8 mouse cellular contexts compared by ENCODE assay signal in genomic region chr15:78258246-78258865, GRCm38 (mm10). TPM values are rescaled to one million over a fixed set of nuclear protein-coding genes. Genes with fewer than 3 reads are reported as not detected.
DNase-seq lines count a peak whose midpoint lies in the region; ATAC-seq and TF ChIP-seq lines count a peak whose summit lies in the region.
"Had no signal": no experiment of that assay in that cellular context is flagged by ENCODE, and none has a peak within 500 bp of the region (broad histone marks: within the 10 kb centered on the region; RNA-seq: fewer than 3 reads in every experiment).

No protein-coding gene starts in this region.

- no peak overlapping the region for H3K9ac ChIP-seq in CH12.LX (ENCODE audit: insufficient read depth, low read depth)
- no peak overlapping the region for H3K9ac ChIP-seq in heart, embryonic 14.5 days (ENCODE audit: low read length)
- H3K9ac ChIP-seq in lung, embryonic 16.5 days (ENCODE audit: low read length), result no peak overlapping the region
- H3K9ac ChIP-seq in midbrain, embryonic 13.5 days (replicated peaks), result no peak overlapping the region

- peak overlapping the region; percentile 57 for H3K27ac ChIP-seq in CH12.LX (ENCODE audit: insufficient read depth, low read depth)
- peak overlapping the region; percentile 1 to 11; a peak in 2 of 4 replicates for H3K27ac ChIP-seq in heart, embryonic 14.5 days (replicated peaks in 1 of 2; ENCODE audit: control insufficient read depth in 1 of 2, insufficient read depth in 1 of 2, low read depth in 2 of 2, low read length in 2 of 2)
- H3K27ac ChIP-seq in lung, embryonic 16.5 days (ENCODE audit: low read length), result no peak overlapping the region
- H3K27ac ChIP-seq in midbrain, embryonic 13.5 days, result no peak overlapping the region

- no peak overlapping the region for H3K4me2 ChIP-seq in CH12.LX (ENCODE audit: insufficient read depth, low read depth, poor library complexity, severe bottlenecking)
- H3K4me2 ChIP-seq in heart, embryonic 14.5 days (ENCODE audit: low read length), result no peak overlapping the region
- no peak overlapping the region for H3K4me2 ChIP-seq in lung, embryonic 16.5 days (ENCODE audit: low read depth, low read length)
- H3K4me2 ChIP-seq in midbrain, embryonic 13.5 days (replicated peaks), result no peak overlapping the region

- peak; percentile 98 for DNase-seq in 416B (ENCODE audit: low read depth)
- no peak for DNase-seq in CH12.LX (ENCODE audit: extremely low read depth)
- DNase-seq in layer of hippocampus, postnatal 25 days (ENCODE audit: extremely low spot score in 1 of 2, low spot score in 1 of 2), result no peak
- DNase-seq: thymus, adult 18-20 months had no signal

- dilution Hi-C loops in CH12.LX (cut with MboI; ENCODE audit: extremely low pct_ligation_motif_present, extremely low pct_unique_long_range_greater_than_20kb, low sequenced_read_pairs), result no loop called here

- TF ChIP-seq CTCF in CH12.LX (conservative IDR thresholded peaks at IDR 0.05 in 1 of 2, IDR thresholded peaks at IDR 0.05 in 1 of 2; ENCODE audit: low read depth in 2 of 2, low read length in 2 of 2), result no peak

- in situ Hi-C loops in CH12.LX (cut with MboI; ENCODE audit: low pct_ligation_motif_present, low pct_unique_long_range_greater_than_20kb, low sequenced_read_pairs), result loop anchor here (5.0 kb wide), 1 partner anchor 74 kb away; no protein-coding TSS in a partner anchor

- 52% methylated on average over 10 of the region's 10 CpGs for WGBS in heart, embryonic 14.5 days
- WGBS in lung, embryonic 16.5 days, result 56% methylated on average over 10 of the region's 10 CpGs
- 87% methylated on average over 10 of the region's 10 CpGs for WGBS in midbrain, embryonic 13.5 days

- 0 out of 2 replicates have a peak, but pooled peaks have one; percentile 12 for TF ChIP-seq EP300 in CH12.LX (IDR thresholded peaks at IDR 0.05; ENCODE audit: low read length)

- no peaks in the 10 kb centered on the region for H3K79me2 ChIP-seq in CH12.LX (replicated peaks; ENCODE audit: control insufficient read depth, extremely low read depth, insufficient read depth, poor library complexity, severe bottlenecking)

- H3K36me3 ChIP-seq in CH12.LX (replicated peaks in 1 of 2; ENCODE audit: control insufficient read depth in 1 of 2, insufficient read depth in 1 of 2, low read length in 1 of 2), result peaks cover 84 to 89% of the 10 kb centered on the region in 2 experiments
- H3K36me3 ChIP-seq in heart, embryonic 14.5 days (ENCODE audit: control insufficient read depth, insufficient read depth, low read length), result no peaks in the 10 kb centered on the region
- H3K36me3 ChIP-seq in lung, embryonic 16.5 days (ENCODE audit: control insufficient read depth, insufficient read depth, low read length), result no peaks in the 10 kb centered on the region
- H3K36me3 ChIP-seq in midbrain, embryonic 13.5 days, result no peaks in the 10 kb centered on the region

- no peak; the same call in 1 of the 2 replicates for ATAC-seq in heart, embryonic 14.5 days (ENCODE audit: insufficient number of reproducible peaks, insufficient read depth, low FRiP score, low read depth)
- peak; percentile 38; the same call in 1 of the 2 replicates for ATAC-seq in lung, embryonic 16.5 days (ENCODE audit: low read depth)
- no peak for ATAC-seq in erythroblast, adult 5-6 weeks (replicated peaks; ENCODE audit: low FRiP score, poor library complexity, severe bottlenecking)
- no peak for ATAC-seq in midbrain, embryonic 13.5 days

- TF ChIP-seq RAD21 in CH12.LX (IDR thresholded peaks at IDR 0.05; ENCODE audit: low read depth, low read length), result no peak

- no peaks in the 10 kb centered on the region for H3K9me3 ChIP-seq in CH12.LX (replicated peaks; ENCODE audit: low read length)
- H3K9me3 ChIP-seq in heart, embryonic 14.5 days (ENCODE audit: control insufficient read depth, low read length), result no peaks in the 10 kb centered on the region
- H3K9me3 ChIP-seq in lung, embryonic 16.5 days (ENCODE audit: control insufficient read depth, low read length), result no peaks in the 10 kb centered on the region
- no peaks in the 10 kb centered on the region for H3K9me3 ChIP-seq in midbrain, embryonic 13.5 days

- no peak for TF ChIP-seq POLR2A in CH12.LX (IDR thresholded peaks at IDR 0.05; ENCODE audit: low read depth, low read length)

- H3K4me1 ChIP-seq in CH12.LX (ENCODE audit: control insufficient read depth in 1 of 2, insufficient read depth in 2 of 2), result peaks cover 8 to 35% of the 10 kb centered on the region in 2 experiments; a peak in 3 of 4 replicates
- no peaks in the 10 kb centered on the region; a peak in 1 of 4 replicates for H3K4me1 ChIP-seq in heart, embryonic 14.5 days (ENCODE audit: control insufficient read depth in 2 of 2, insufficient read depth in 2 of 2, low read length in 2 of 2)
- H3K4me1 ChIP-seq in lung, embryonic 16.5 days (replicated peaks; ENCODE audit: control insufficient read depth, insufficient read depth, low read length), result no peaks in the 10 kb centered on the region
- H3K4me1 ChIP-seq in midbrain, embryonic 13.5 days (replicated peaks), result no peaks in the 10 kb centered on the region

- no peaks in the 10 kb centered on the region for H3K27me3 ChIP-seq in CH12.LX (replicated peaks)
- peaks cover 18% of the 10 kb centered on the region for H3K27me3 ChIP-seq in heart, embryonic 14.5 days (ENCODE audit: control insufficient read depth, insufficient read depth, low read length)
- peaks cover 11% of the 10 kb centered on the region for H3K27me3 ChIP-seq in lung, embryonic 16.5 days (ENCODE audit: control insufficient read depth, insufficient read depth, low read depth, low read length)
- peaks cover 4% of the 10 kb centered on the region; the same call in 1 of the 2 replicates for H3K27me3 ChIP-seq in midbrain, embryonic 13.5 days

- no peak overlapping the region for H3K4me3 ChIP-seq in CH12.LX (replicated peaks in 1 of 3; ENCODE audit: low read depth in 2 of 3, low read length in 2 of 3, poor library complexity in 1 of 3)
- no peak overlapping the region for H3K4me3 ChIP-seq in heart, embryonic 14.5 days (ENCODE audit: control insufficient read depth in 1 of 2, insufficient read depth in 1 of 2, low read depth in 1 of 2, low read length in 2 of 2)
- H3K4me3 ChIP-seq in lung, embryonic 16.5 days (ENCODE audit: low read length), result no peak overlapping the region
- H3K4me3 ChIP-seq in midbrain, embryonic 13.5 days (replicated peaks), result no peak overlapping the region

TF ChIP-seq in CH12.LX, 34 proteins besides CTCF, POLR2A, EP300 and RAD21:
- TF ChIP-seq POLR2AphosphoS2 (IDR thresholded peaks at IDR 0.05; ENCODE audit: low read depth, low read length), result no peak
- no peak for TF ChIP-seq MEF2A (IDR thresholded peaks at IDR 0.05; ENCODE audit: borderline replicate concordance, low read depth, low read length)
- no peak for TF ChIP-seq ZKSCAN1 (IDR thresholded peaks at IDR 0.05; ENCODE audit: borderline replicate concordance, low read depth, low read length)
- no peak for TF ChIP-seq PAX5 (IDR thresholded peaks at IDR 0.05; ENCODE audit: low read length)
- no peak for TF ChIP-seq USF1 (IDR thresholded peaks at IDR 0.05; ENCODE audit: low read depth, low read length)
- no peak for TF ChIP-seq ZMIZ1 (IDR thresholded peaks at IDR 0.05; ENCODE audit: low read depth, low read length)
- TF ChIP-seq MAZ (IDR thresholded peaks at IDR 0.05; ENCODE audit: low read depth, low read length), result no peak
- TF ChIP-seq HCFC1 (IDR thresholded peaks at IDR 0.05; ENCODE audit: low read depth, low read length), result no peak
TF ChIP-seq in CH12.LX: peak in this region for 0.

RNA-seq across cellular contexts. Expression of gene Ncf4, which starts 13.8 kb away (rescaled TPM):
- total RNA-seq in CH12.LX (2012; rRNA removed), result 213 and 339 TPM in 2 replicates
- total RNA-seq in CH12.LX (2014; rRNA removed), result 177 and 188 TPM in 2 replicates
- polyA plus RNA-seq in CH12.LX (2012; ENCODE audit: insufficient read length, low read depth), result 118 and 145 TPM in 2 replicates
- polyA plus RNA-seq in heart, embryonic 14.5 days (2014; fragmentation: Nextera tagmentation; extraction: Ambion mirVana), result 2.2 and 3.3 TPM in 2 replicates
- 4.6 and 5.7 TPM in 2 replicates for polyA plus RNA-seq in lung, embryonic 16.5 days (2015; fragmentation: Nextera tagmentation; extraction: Ambion mirVana)
- total RNA-seq in erythroblast, adult 5-6 weeks (2015; ENCODE audit: low replicate concordance), result 95.7 and 115 TPM in 2 replicates
- 33.8 and 63.7 TPM in 2 replicates for total RNA-seq in erythroblast, adult 5-6 weeks (2017; ENCODE audit: low replicate concordance)
- total RNA-seq in layer of hippocampus, postnatal 25 days (2021), result 1 to 10 TPM; 1.1 to 1.3 TPM
- polyA plus RNA-seq in midbrain, embryonic 13.5 days (2015; fragmentation: Nextera tagmentation; extraction: Ambion mirVana), result 1.0 and 1.4 TPM in 2 replicates

RNA-seq across cellular contexts. Expression of gene Csf2rb2, which starts 47.2 kb away (rescaled TPM):
- total RNA-seq in CH12.LX (2012; rRNA removed) (15.6 and 21.6 TPM in 2 replicates), CH12.LX (2014; rRNA removed) (9.9 and 14.8 TPM in 2 replicates)
- polyA plus RNA-seq in CH12.LX (2012; ENCODE audit: insufficient read length, low read depth), result 56.5 and 56.6 TPM in 2 replicates
- polyA plus RNA-seq in heart, embryonic 14.5 days (2014; fragmentation: Nextera tagmentation; extraction: Ambion mirVana), result 0.18 and 0.19 TPM in 2 replicates
- polyA plus RNA-seq in lung, embryonic 16.5 days (2015; fragmentation: Nextera tagmentation; extraction: Ambion mirVana), result 0.47 and 0.48 TPM in 2 replicates
- total RNA-seq in erythroblast, adult 5-6 weeks (2015; ENCODE audit: low replicate concordance), result 6.5 and 6.9 TPM in 2 replicates
- total RNA-seq in erythroblast, adult 5-6 weeks (2017; ENCODE audit: low replicate concordance), result 0.98 and 1.4 TPM in 2 replicates
- total RNA-seq in layer of hippocampus, postnatal 25 days (2021), result 1 to 10 TPM; 1.5 to 2.1 TPM
- 0.09 and 0.34 TPM in 2 replicates for polyA plus RNA-seq in midbrain, embryonic 13.5 days (2015; fragmentation: Nextera tagmentation; extraction: Ambion mirVana)

RNA-seq across cellular contexts. Expression of gene Pvalb, which starts 52.2 kb away (rescaled TPM):
- total RNA-seq in CH12.LX (2012; rRNA removed) (11.8 and 12.8 TPM in 2 replicates), CH12.LX (2014; rRNA removed) (10.0 and 11.4 TPM in 2 replicates)
- polyA plus RNA-seq in CH12.LX (2012; ENCODE audit: insufficient read length, low read depth), result 16.4 and 21.0 TPM in 2 replicates
- 0.71 and 1.7 TPM in 2 replicates for polyA plus RNA-seq in heart, embryonic 14.5 days (2014; fragmentation: Nextera tagmentation; extraction: Ambion mirVana)
- polyA plus RNA-seq in lung, embryonic 16.5 days (2015; fragmentation: Nextera tagmentation; extraction: Ambion mirVana), result 0.21 TPM in 1 of 2 replicates, not detected in the other
- total RNA-seq in erythroblast, adult 5-6 weeks (2015; ENCODE audit: low replicate concordance), result not detected in 2 replicates
- not detected in 2 replicates for total RNA-seq in erythroblast, adult 5-6 weeks (2017; ENCODE audit: low replicate concordance)
- total RNA-seq in layer of hippocampus, postnatal 25 days (2021), result 10 to 100 TPM; 56.5 to 58.5 TPM
- polyA plus RNA-seq in midbrain, embryonic 13.5 days (2015; fragmentation: Nextera tagmentation; extraction: Ambion mirVana), result 1.4 and 3.1 TPM in 2 replicates

Comparison
In these comparisons a context has a peak if more than half of its experiments do, and no peak if none do; other contexts are left out.
1. H3K27ac ChIP-seq: peak in CH12.LX (single experiment) and heart, embryonic 14.5 days (2 of 2); none in lung, embryonic 16.5 days (single experiment) and midbrain, embryonic 13.5 days (single experiment).
2. RNA of gene Ncf4, which starts 13.8 kb away (polyA plus RNA-seq): 118 to 145 TPM in CH12.LX; 4.6 to 5.7 TPM in lung, embryonic 16.5 days, 2.2 to 3.3 TPM in heart, embryonic 14.5 days and 1.0 to 1.4 TPM in midbrain, embryonic 13.5 days; every median in the first group is over 10 times any median in the second.
3. RNA of gene Csf2rb2, which starts 47.2 kb away (polyA plus RNA-seq): 56.5 to 56.6 TPM in CH12.LX; 0.47 to 0.48 TPM in lung, embryonic 16.5 days, 0.09 to 0.34 TPM in midbrain, embryonic 13.5 days and 0.18 to 0.19 TPM in heart, embryonic 14.5 days; every median in the first group is over 10 times any median in the second.